8 mouse cellular contexts compared by ENCODE assay signal in genomic region chr3:138488584-138489326, GRCm38 (mm10). TPM values are rescaled to one million over a fixed set of nuclear protein-coding genes. Genes with fewer than 3 reads are reported as not detected.
DNase-seq lines count a peak whose midpoint lies in the region; ATAC-seq and TF ChIP-seq lines count a peak whose summit lies in the region.

No protein-coding gene starts in this region.

- H3K36me3 ChIP-seq in heart, embryonic 11.5 days (ENCODE audit: control insufficient read depth, insufficient read depth, low read length) = peaks cover 9% of the 10 kb centered on the region
- H3K36me3 ChIP-seq in forebrain, embryonic 10.5 days (replicated peaks) = peaks cover 38% of the 10 kb centered on the region
- peaks cover 19% of the 10 kb centered on the region for H3K36me3 ChIP-seq in limb, embryonic 12.5 days
- no peaks in the 10 kb centered on the region for H3K36me3 ChIP-seq in myocyte (ENCODE audit: control insufficient read depth, insufficient read depth)

- H3ac ChIP-seq in myocyte (ENCODE audit: control insufficient read depth, insufficient read length) = peak overlapping the region; percentile 71

- H3K27me3 ChIP-seq in heart, embryonic 11.5 days (ENCODE audit: control insufficient read depth, insufficient read depth, low read length) = no peaks in the 10 kb centered on the region
- no peaks in the 10 kb centered on the region for H3K27me3 ChIP-seq in forebrain, embryonic 10.5 days (ENCODE audit: poor library complexity, severe bottlenecking)
- H3K27me3 ChIP-seq in limb, embryonic 12.5 days = no peaks in the 10 kb centered on the region
- H3K27me3 ChIP-seq in myocyte (ENCODE audit: control insufficient read depth, insufficient read depth, insufficient read length) = no peaks in the 10 kb centered on the region

- peak; percentile 62 for ATAC-seq in heart, embryonic 11.5 days (replicated peaks; ENCODE audit: insufficient number of reproducible peaks, low FRiP score, low TSS enrichment)
- ATAC-seq in limb, embryonic 12.5 days (ENCODE audit: insufficient number of reproducible peaks, insufficient read depth, low FRiP score, low TSS enrichment, low read depth) = peak; percentile 1; the same call in 1 of the 2 replicates

- peak overlapping the region; percentile 76 for H3K27ac ChIP-seq in heart, embryonic 11.5 days (ENCODE audit: low read depth, low read length)
- H3K27ac ChIP-seq in forebrain, embryonic 10.5 days = peak overlapping the region; percentile 93
- H3K27ac ChIP-seq in limb, embryonic 12.5 days = peak overlapping the region; percentile 81

- under 1% methylated on average over 53 of the region's 61 CpGs for WGBS in heart, embryonic 11.5 days (ENCODE audit: insufficient replicate concordance)
- WGBS in forebrain, embryonic 10.5 days = under 1% methylated on average over 60 of the region's 61 CpGs
- WGBS in limb, embryonic 12.5 days = under 1% methylated on average over 57 of the region's 61 CpGs

- peaks cover 4% of the 10 kb centered on the region; the same call in 1 of the 2 replicates for H3K4me1 ChIP-seq in heart, embryonic 11.5 days (ENCODE audit: control insufficient read depth, insufficient read depth, low read length)
- peaks cover 16% of the 10 kb centered on the region for H3K4me1 ChIP-seq in forebrain, embryonic 10.5 days
- H3K4me1 ChIP-seq in limb, embryonic 12.5 days (replicated peaks) = peaks cover 9% of the 10 kb centered on the region

- no peak for DNase-seq in heart, adult 18-20 months
- DNase-seq in 3T3-L1 (ENCODE audit: low read depth, low spot score) (peak; percentile 52), NIH3T3 (ENCODE audit: low read depth) (peak; percentile 24)
- no peak for DNase-seq in forebrain, embryonic 10.5 days (ENCODE audit: extremely low spot score, low spot score)
- no peak for DNase-seq in spleen, postnatal 4 days (ENCODE audit: low spot score in 2 of 2)

- H3K79me2 ChIP-seq in myocyte (ENCODE audit: control insufficient read depth, insufficient read depth) = peaks cover 51% of the 10 kb centered on the region

- peak overlapping the region; percentile 66 for H3K4me2 ChIP-seq in heart, embryonic 11.5 days
- peak overlapping the region; percentile 82 for H3K4me2 ChIP-seq in limb, embryonic 12.5 days
- peak overlapping the region; percentile 84 for H3K4me2 ChIP-seq in myocyte (ENCODE audit: low read depth)

- peak overlapping the region; percentile 89 for H3K9ac ChIP-seq in heart, embryonic 11.5 days (ENCODE audit: low read depth, low read length)
- peak overlapping the region; percentile 93 for H3K9ac ChIP-seq in limb, embryonic 12.5 days (replicated peaks)

- H3K9me3 ChIP-seq in heart, embryonic 11.5 days (replicated peaks; ENCODE audit: control insufficient read depth, low read length) = no peaks in the 10 kb centered on the region; the same call in 1 of the 2 replicates
- H3K9me3 ChIP-seq in forebrain, embryonic 10.5 days = peaks cover 5% of the 10 kb centered on the region
- peaks cover 9% of the 10 kb centered on the region; the same call in 1 of the 2 replicates for H3K9me3 ChIP-seq in limb, embryonic 12.5 days

- peak overlapping the region; percentile 87 for H3K4me3 ChIP-seq in heart, embryonic 11.5 days (ENCODE audit: low read depth, low read length)
- peak overlapping the region; percentile 91 for H3K4me3 ChIP-seq in forebrain, embryonic 10.5 days
- peak overlapping the region; percentile 90 for H3K4me3 ChIP-seq in limb, embryonic 12.5 days (replicated peaks)
- H3K4me3 ChIP-seq in myocyte = peak overlapping the region; percentile 64

- no peak for TF ChIP-seq POLR2A in myocyte (IDR thresholded peaks at IDR 0.05; ENCODE audit: insufficient read length, low read depth)

TF ChIP-seq in myocyte, 11 proteins besides CTCF, POLR2A, EP300 and RAD21:
- TF ChIP-seq SRF (IDR thresholded peaks at IDR 0.05; ENCODE audit: control insufficient read depth, insufficient read length, low read depth) = no peak
- TF ChIP-seq E2F4 (IDR thresholded peaks at IDR 0.05; ENCODE audit: insufficient read depth) = no peak
- peak in 1 of 3 experiments; percentile 2 for TF ChIP-seq MYOD1 (IDR thresholded peaks at IDR 0.05; ENCODE audit: control insufficient read depth in 1 of 3, insufficient read length in 2 of 3, low read depth in 2 of 3)
- no peak for TF ChIP-seq TCF3 (IDR thresholded peaks at IDR 0.05; ENCODE audit: insufficient read length, low read depth)
- no peak for TF ChIP-seq MYOG (IDR thresholded peaks at IDR 0.05; ENCODE audit: control insufficient read depth in 1 of 3, insufficient read depth in 1 of 3, insufficient read length in 2 of 3, low read depth in 2 of 3)
- TF ChIP-seq REST (IDR thresholded peaks at IDR 0.05; ENCODE audit: insufficient read depth, insufficient read length) = no peak
- TF ChIP-seq MAX (IDR thresholded peaks at IDR 0.05; ENCODE audit: low read depth) = no peak
- TF ChIP-seq USF1 (IDR thresholded peaks at IDR 0.05; ENCODE audit: low read depth) = no peak
- peak; percentile 94 for TF ChIP-seq POLR2AphosphoS2 (IDR thresholded peaks at IDR 0.05; ENCODE audit: insufficient read length, low read depth)
- TF ChIP-seq TCF12 (IDR thresholded peaks at IDR 0.05; ENCODE audit: insufficient read depth, poor library complexity, severe bottlenecking) = no peak
- TF ChIP-seq CEBPB (IDR thresholded peaks at IDR 0.05; ENCODE audit: insufficient read depth, poor library complexity, severe bottlenecking) = no peak
TF ChIP-seq in myocyte: peak in this region for 2.

RNA-seq across cellular contexts. Expression of gene Metap1, which starts 0.6 kb away (rescaled TPM):
- 48.0 and 49.1 TPM in 2 replicates for polyA plus RNA-seq in heart, embryonic 11.5 days (2014; fragmentation: Nextera tagmentation; extraction: Ambion mirVana)
- total RNA-seq in heart, adult 18-20 months (2021) = 10 to 100 TPM; 37.1 to 37.9 TPM
- polyA plus RNA-seq in forebrain, embryonic 10.5 days (2016; fragmentation: Nextera tagmentation; extraction: Ambion mirVana) = 45.2 and 45.9 TPM in 2 replicates
- 44.1 and 44.2 TPM in 2 replicates for polyA plus RNA-seq in limb, embryonic 12.5 days (2016; fragmentation: Nextera tagmentation; extraction: Ambion mirVana)
- 29.0 TPM for polyA plus RNA-seq in myocyte (2012; fragmentation: generic; extraction: Trizol)

RNA-seq across cellular contexts. Expression of gene Eif4e, which starts 37.2 kb away (rescaled TPM):
- polyA plus RNA-seq in heart, embryonic 11.5 days (2014; fragmentation: Nextera tagmentation; extraction: Ambion mirVana) = 323 and 330 TPM in 2 replicates
- 100 to 1,000 TPM; 186 to 215 TPM for total RNA-seq in heart, adult 18-20 months (2021)
- 546 and 574 TPM in 2 replicates for polyA plus RNA-seq in forebrain, embryonic 10.5 days (2016; fragmentation: Nextera tagmentation; extraction: Ambion mirVana)
- 380 and 391 TPM in 2 replicates for polyA plus RNA-seq in limb, embryonic 12.5 days (2016; fragmentation: Nextera tagmentation; extraction: Ambion mirVana)
- 136 TPM for polyA plus RNA-seq in myocyte (2012; fragmentation: generic; extraction: Trizol)

RNA-seq across cellular contexts. Expression of gene Adh5, which starts 45.9 kb away (rescaled TPM):
- 166 and 176 TPM in 2 replicates for polyA plus RNA-seq in heart, embryonic 11.5 days (2014; fragmentation: Nextera tagmentation; extraction: Ambion mirVana)
- total RNA-seq in heart, adult 18-20 months (2021) = 10 to 100 TPM; 82.4 to 89.7 TPM
- polyA plus RNA-seq in forebrain, embryonic 10.5 days (2016; fragmentation: Nextera tagmentation; extraction: Ambion mirVana) = 276 and 281 TPM in 2 replicates
- polyA plus RNA-seq in limb, embryonic 12.5 days (2016; fragmentation: Nextera tagmentation; extraction: Ambion mirVana) = 207 and 222 TPM in 2 replicates
- 79.7 TPM for polyA plus RNA-seq in myocyte (2012; fragmentation: generic; extraction: Trizol)

Comparison
In these comparisons a context has a peak if more than half of its experiments do, and no peak if none do; other contexts are left out.
1. DNase-seq: peak in 3T3-L1 (single experiment) and NIH3T3 (single experiment); none in heart, adult 18-20 months (0 of 2), forebrain, embryonic 10.5 days (single experiment) and spleen, postnatal 4 days (0 of 2).
2. Peak in every context shown above with its lines, with median percentiles within 50 percentile points of each other: H3K27ac ChIP-seq, H3K4me2 ChIP-seq and H3K4me3 ChIP-seq.